ENCODE assay signal across 25 mouse cellular contexts in genomic region chr7:138609605-138610004, GRCm38 (mm10).
A peak's percentile ranks its signal among the peaks of the same experiment; 100 is the strongest.
DNase-seq lines count a peak whose midpoint lies in the region; ATAC-seq and TF ChIP-seq lines count a peak whose summit lies in the region.
"Had no signal": no experiment of that assay in that cellular context is flagged by ENCODE, and none has a peak within 500 bp of the region (broad histone marks: within the 10 kb centered on the region; RNA-seq: fewer than 3 reads in every experiment).

No protein-coding gene starts in this region.

- no peak overlapping the region for H3K9ac ChIP-seq in kidney, embryonic 14.5 days (ENCODE audit: low read depth, low read length)
- H3K9ac ChIP-seq in kidney, postnatal 0 days (ENCODE audit: low read depth, low read length) = no peak overlapping the region
- H3K9ac ChIP-seq in stomach, embryonic 14.5 days (replicated peaks; ENCODE audit: low read depth, low read length) = no peak overlapping the region
- no peak overlapping the region for H3K9ac ChIP-seq in stomach, postnatal 0 days (ENCODE audit: low read length)
- H3K9ac ChIP-seq: forebrain, embryonic 13.5 days; heart, embryonic 13.5 days had no signal

- H3K4me2 ChIP-seq in kidney, embryonic 14.5 days (replicated peaks; ENCODE audit: low read depth, low read length) = no peak overlapping the region
- no peak overlapping the region for H3K4me2 ChIP-seq in kidney, postnatal 0 days (ENCODE audit: low read length)
- H3K4me2 ChIP-seq in stomach, embryonic 14.5 days (replicated peaks; ENCODE audit: low read depth, low read length) = no peak overlapping the region
- H3K4me2 ChIP-seq in stomach, postnatal 0 days (replicated peaks; ENCODE audit: low read depth) = no peak overlapping the region
- H3K4me2 ChIP-seq: forebrain, embryonic 13.5 days; heart, embryonic 13.5 days had no signal

- no peaks in the 10 kb centered on the region for H3K4me1 ChIP-seq in kidney, embryonic 14.5 days (ENCODE audit: control insufficient read depth, insufficient read depth, low read length)
- H3K4me1 ChIP-seq in kidney, postnatal 0 days (replicated peaks; ENCODE audit: insufficient read depth, low read length) = no peaks in the 10 kb centered on the region
- peaks cover 10% of the 10 kb centered on the region; the same call in 1 of the 2 replicates for H3K4me1 ChIP-seq in stomach, embryonic 14.5 days (ENCODE audit: control insufficient read depth, insufficient read depth, low read length)
- no peaks in the 10 kb centered on the region for H3K4me1 ChIP-seq in stomach, postnatal 0 days (replicated peaks; ENCODE audit: control insufficient read depth, insufficient read depth)
- H3K4me1 ChIP-seq: heart, embryonic 10.5 days; heart, embryonic 13.5 days had no signal

- no peak for TF ChIP-seq EP300 in stomach, postnatal 0 days (optimal IDR thresholded peaks at IDR 0.05)

- H3K4me3 ChIP-seq in kidney, embryonic 14.5 days (ENCODE audit: low read length) = no peak overlapping the region
- no peak overlapping the region for H3K4me3 ChIP-seq in kidney, postnatal 0 days (replicated peaks; ENCODE audit: low read depth, low read length)
- H3K4me3 ChIP-seq in stomach, embryonic 14.5 days (ENCODE audit: low read depth, low read length) = no peak overlapping the region
- H3K4me3 ChIP-seq in stomach, postnatal 0 days (ENCODE audit: low read depth, low read length) = no peak overlapping the region
- H3K4me3 ChIP-seq: forebrain, embryonic 10.5 days; forebrain, embryonic 13.5 days; heart, adult 2 months; heart, embryonic 10.5 days; heart, embryonic 13.5 days had no signal

- peak; percentile 67; the same call in 1 of the 2 replicates for ATAC-seq in kidney, embryonic 14.5 days (ENCODE audit: low FRiP score, low TSS enrichment)
- no peak for ATAC-seq in kidney, postnatal 0 days (replicated peaks; ENCODE audit: low FRiP score, low read depth)
- 0 out of 2 replicates have a peak, but pooled peaks have one; percentile 37 for ATAC-seq in stomach, embryonic 14.5 days (ENCODE audit: insufficient number of reproducible peaks, insufficient read depth, low FRiP score, low read depth)
- peak; percentile 51; the same call in 1 of the 2 replicates for ATAC-seq in stomach, postnatal 0 days (ENCODE audit: low FRiP score, low TSS enrichment)
- ATAC-seq: forebrain, embryonic 13.5 days; forebrain, embryonic 16.5 days; Patski had no signal

- no peak for TF ChIP-seq CTCF in kidney, postnatal 0 days (IDR thresholded peaks at IDR 0.05; ENCODE audit: low read depth)
- no peak for TF ChIP-seq CTCF in stomach, postnatal 0 days (IDR thresholded peaks at IDR 0.05; ENCODE audit: low read depth)

- DNase-seq in kidney, adult 8-10 months = no peak
- DNase-seq in kidney, postnatal 0 days (ENCODE audit: low spot score) = peak; percentile 63
- no peak for DNase-seq in kidney, adult 9 months
- DNase-seq in stomach, postnatal 0 days (ENCODE audit: low spot score) = no peak
- DNase-seq in spleen, postnatal 14 days (ENCODE audit: low spot score in 2 of 2) = no peak
- DNase-seq: adrenal gland, postnatal 10 days; adrenal gland, postnatal 36 days; B cell, adult 2 months; cerebellum, adult 18-20 months; cerebellum, adult 9-10 months; cerebellum, postnatal 14 days; gastrocnemius, postnatal 10 days; gastrocnemius, postnatal 36 days; heart, adult 2 months; heart, postnatal 14 days; heart, postnatal 4 days had no signal

- H3K27me3 ChIP-seq in kidney, embryonic 14.5 days (ENCODE audit: control insufficient read depth, insufficient read depth, low read length) = no peaks in the 10 kb centered on the region
- no peaks in the 10 kb centered on the region for H3K27me3 ChIP-seq in kidney, postnatal 0 days (ENCODE audit: insufficient read depth, low read length)
- H3K27me3 ChIP-seq in stomach, embryonic 14.5 days (ENCODE audit: control insufficient read depth, insufficient read depth, low read length) = no peaks in the 10 kb centered on the region
- no peaks in the 10 kb centered on the region for H3K27me3 ChIP-seq in stomach, postnatal 0 days (ENCODE audit: control insufficient read depth, insufficient read depth, low read length)
- H3K27me3 ChIP-seq: forebrain, embryonic 13.5 days; heart, embryonic 13.5 days; Patski had no signal

- no peak overlapping the region for H3K27ac ChIP-seq in kidney, embryonic 14.5 days (ENCODE audit: low read depth, low read length)
- no peak overlapping the region for H3K27ac ChIP-seq in kidney, postnatal 0 days
- H3K27ac ChIP-seq in stomach, embryonic 14.5 days (ENCODE audit: low read length) = no peak overlapping the region
- H3K27ac ChIP-seq in stomach, postnatal 0 days (replicated peaks) = no peak overlapping the region
- H3K27ac ChIP-seq: forebrain, embryonic 10.5 days; forebrain, embryonic 13.5 days; heart, adult 2 months; heart, embryonic 10.5 days; heart, embryonic 13.5 days had no signal

- H3K9me3 ChIP-seq in kidney, embryonic 14.5 days (ENCODE audit: control insufficient read depth, low read length) = no peaks in the 10 kb centered on the region
- H3K9me3 ChIP-seq in kidney, postnatal 0 days (replicated peaks; ENCODE audit: low read length) = no peaks in the 10 kb centered on the region
- no peaks in the 10 kb centered on the region for H3K9me3 ChIP-seq in stomach, embryonic 14.5 days (ENCODE audit: control insufficient read depth, low read depth, low read length)
- H3K9me3 ChIP-seq in stomach, postnatal 0 days (ENCODE audit: control insufficient read depth, low read length) = no peaks in the 10 kb centered on the region
- H3K9me3 ChIP-seq: forebrain, embryonic 10.5 days; forebrain, embryonic 13.5 days; heart, embryonic 10.5 days; heart, embryonic 13.5 days had no signal

- H3K36me3 ChIP-seq in kidney, embryonic 14.5 days (ENCODE audit: control insufficient read depth, insufficient read depth, low read length) = no peaks in the 10 kb centered on the region
- no peaks in the 10 kb centered on the region for H3K36me3 ChIP-seq in kidney, postnatal 0 days (ENCODE audit: insufficient read depth, low read length)
- no peaks in the 10 kb centered on the region for H3K36me3 ChIP-seq in stomach, embryonic 14.5 days (ENCODE audit: control insufficient read depth, insufficient read depth, low read length)
- no peaks in the 10 kb centered on the region for H3K36me3 ChIP-seq in stomach, postnatal 0 days (ENCODE audit: control insufficient read depth, insufficient read depth, low read length)
- H3K36me3 ChIP-seq: forebrain, embryonic 10.5 days; G1E; heart, embryonic 10.5 days; heart, embryonic 13.5 days had no signal

- WGBS in kidney, embryonic 14.5 days = 69% methylated on average over 3 of the region's 3 CpGs
- 66% methylated on average over 3 of the region's 3 CpGs for WGBS in kidney, postnatal 0 days
- 54% methylated on average over 3 of the region's 3 CpGs for WGBS in stomach, embryonic 14.5 days
- WGBS in stomach, postnatal 0 days = 53% methylated on average over 3 of the region's 3 CpGs
